Mouse (Mus musculus): Measurements from ENCODE around the gene Gm42906. TPM values are rescaled to one million over a fixed set of nuclear protein-coding genes. Genes with fewer than 3 reads are reported as not detected.
A peak's percentile ranks its signal among the peaks of the same experiment; 100 is the strongest.

Gm42906 gene
- total RNA-seq, 2 experiments from 2014 or later, result not detected

DNA sequence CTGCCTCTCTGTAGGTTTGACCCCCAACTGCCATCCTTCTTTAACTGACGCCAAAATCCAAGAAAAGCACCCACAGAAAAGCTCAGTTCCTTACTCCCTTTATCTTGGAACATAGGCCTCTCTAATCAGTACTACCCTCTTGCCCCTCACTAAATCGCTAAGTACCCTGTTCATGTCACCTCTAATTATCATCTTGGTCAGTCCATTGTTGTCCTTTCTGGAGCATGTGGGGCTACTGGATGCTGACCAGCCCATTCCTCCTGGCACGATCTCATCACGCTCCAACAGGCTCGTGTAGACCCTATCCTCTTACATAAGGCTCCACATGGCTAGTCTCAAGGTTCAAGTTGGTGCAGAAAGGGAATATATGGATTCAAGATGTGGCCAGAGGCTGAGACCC, 191.6 kb downstream of the Gm42906 start:
- no peak for DNase-seq (ENCODE audit: low spot score in 2 of 2)

DNA sequence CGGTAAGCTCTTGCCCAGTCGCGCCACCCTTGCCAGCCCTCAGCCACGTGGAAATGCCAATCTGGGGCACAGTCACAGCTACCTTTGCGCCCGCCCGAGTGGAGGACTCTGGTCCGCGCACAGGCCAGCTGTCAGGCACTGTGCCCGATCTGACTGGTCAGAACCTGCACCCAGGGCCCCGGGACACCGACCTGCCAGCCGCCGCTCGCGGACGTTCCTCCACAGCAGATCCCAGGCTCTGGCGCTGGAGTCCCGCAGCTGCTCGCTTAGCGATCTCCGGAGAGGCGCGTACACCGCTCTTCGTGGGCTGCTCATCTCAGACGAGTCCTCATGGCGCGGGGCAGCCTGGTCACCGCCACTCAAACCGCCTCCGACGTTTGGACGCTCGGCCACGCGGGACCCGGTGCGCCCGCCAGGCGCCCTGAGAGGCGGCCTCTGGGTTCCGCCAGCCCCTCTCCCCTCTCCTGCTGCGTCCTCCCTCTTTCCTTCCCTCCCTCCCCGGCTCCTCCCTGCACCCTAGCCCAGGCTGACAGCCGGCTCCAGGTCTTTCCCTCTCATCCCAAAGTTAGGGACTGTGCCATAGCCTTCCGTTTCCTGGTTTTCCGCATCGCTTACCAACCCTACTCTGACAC, 194.4 kb downstream of the Gm42906 start, which contains the start of gene Stard13:
Stard13 (minus strand) TSS at position 437 of the 632 bp plus-strand sequence.
- DNase-seq (ENCODE audit: low spot score in 2 of 2), result peak; percentile 33 to 46

DNA sequence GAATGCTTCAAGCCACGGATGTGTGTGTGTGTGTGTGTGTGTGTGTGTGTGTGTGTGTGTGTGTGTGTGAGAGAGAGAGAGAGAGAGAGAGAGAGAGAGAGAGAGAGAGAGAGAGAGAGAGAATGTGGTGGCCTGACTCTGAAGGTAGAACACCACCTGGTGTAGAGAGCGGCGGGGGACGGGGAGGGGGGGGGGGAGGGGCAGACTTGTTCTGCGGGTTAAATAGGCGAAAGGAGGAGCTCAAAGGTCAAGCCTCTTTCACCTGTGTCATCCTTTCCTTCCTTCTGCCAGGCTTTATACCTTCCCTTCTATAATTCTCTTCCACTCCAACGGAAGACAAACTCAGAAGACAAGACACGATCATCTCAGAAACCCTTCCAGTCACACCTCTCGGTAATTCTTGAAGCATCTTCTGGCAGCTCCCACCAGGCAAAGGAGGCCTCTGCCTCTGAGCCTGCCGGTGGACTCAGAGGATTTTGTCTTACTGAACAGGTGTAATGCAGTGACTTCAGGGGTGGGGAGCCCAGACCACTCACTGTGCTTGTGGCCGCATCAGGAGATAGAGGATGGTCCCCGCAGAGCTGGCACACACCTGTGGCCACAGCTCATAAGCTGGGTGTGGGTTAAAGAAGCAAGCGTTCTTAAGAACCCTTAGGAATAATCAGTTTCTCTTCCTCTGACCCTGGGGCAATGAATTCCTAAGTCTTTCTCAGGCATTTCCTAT, 195.2 kb downstream of the Gm42906 start:
- DNase-seq (ENCODE audit: low spot score in 2 of 2), result no peak

DNA sequence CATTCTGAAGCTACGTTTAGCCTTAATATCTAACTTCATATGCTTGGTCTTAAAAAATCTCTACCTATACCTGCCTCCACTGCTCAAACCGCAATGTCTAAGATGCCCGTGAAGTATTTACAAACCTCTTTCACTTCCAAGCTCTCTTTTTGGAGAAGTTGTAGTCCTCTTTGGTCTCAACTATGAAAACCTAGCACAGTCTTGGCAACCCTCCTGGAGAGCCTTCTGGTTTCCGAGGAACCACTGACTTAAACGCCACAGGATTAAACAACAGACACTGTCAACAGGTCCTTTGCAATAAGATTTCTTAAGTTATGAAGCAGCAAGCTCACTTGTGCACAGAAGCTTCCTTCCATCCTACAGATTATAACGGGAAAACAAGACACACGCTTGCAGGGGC, 196.1 kb downstream of the Gm42906 start:
- no peak for DNase-seq (ENCODE audit: low spot score in 2 of 2)

DNA sequence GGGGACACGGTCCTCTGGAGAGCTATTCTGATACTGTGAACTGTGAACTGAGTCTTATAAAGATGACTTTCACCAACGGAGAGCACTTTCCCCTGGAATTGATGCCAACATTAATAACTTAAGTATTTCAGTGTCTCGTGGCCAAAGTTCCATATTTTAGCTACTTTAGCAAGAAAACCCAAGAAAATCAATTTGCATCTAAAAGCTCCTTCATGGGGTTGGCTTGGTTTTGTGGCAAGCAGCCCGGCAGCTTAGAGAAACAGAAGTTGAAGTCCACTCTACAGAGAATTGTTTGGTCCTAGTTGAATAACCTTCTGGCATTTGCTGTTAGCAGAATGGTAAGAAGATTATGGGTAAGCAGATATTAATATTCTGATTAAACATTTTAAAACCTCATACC, 196.6 kb downstream of the Gm42906 start:
- no peak for DNase-seq (ENCODE audit: low spot score in 2 of 2)

DNA sequence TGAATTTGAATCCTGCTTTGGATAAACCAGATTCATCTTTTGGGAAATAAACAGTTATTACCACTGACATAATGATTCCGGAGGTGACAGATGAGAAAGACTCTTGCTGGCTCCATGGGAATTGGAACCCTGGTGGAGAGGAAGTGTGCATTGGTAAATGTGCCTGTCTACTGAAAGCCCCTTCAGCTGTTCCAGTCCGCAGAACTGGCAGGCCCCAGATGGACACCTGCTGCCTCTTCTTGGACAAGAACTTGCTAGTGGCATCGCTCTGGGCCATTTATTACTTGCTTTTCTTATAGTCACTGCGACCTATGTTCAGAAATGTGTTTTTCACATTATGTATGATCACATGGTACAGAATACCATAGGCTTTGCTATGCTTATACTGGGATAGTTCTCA, 197.5 kb downstream of the Gm42906 start:
- no peak for DNase-seq (ENCODE audit: low spot score in 2 of 2)

DNA sequence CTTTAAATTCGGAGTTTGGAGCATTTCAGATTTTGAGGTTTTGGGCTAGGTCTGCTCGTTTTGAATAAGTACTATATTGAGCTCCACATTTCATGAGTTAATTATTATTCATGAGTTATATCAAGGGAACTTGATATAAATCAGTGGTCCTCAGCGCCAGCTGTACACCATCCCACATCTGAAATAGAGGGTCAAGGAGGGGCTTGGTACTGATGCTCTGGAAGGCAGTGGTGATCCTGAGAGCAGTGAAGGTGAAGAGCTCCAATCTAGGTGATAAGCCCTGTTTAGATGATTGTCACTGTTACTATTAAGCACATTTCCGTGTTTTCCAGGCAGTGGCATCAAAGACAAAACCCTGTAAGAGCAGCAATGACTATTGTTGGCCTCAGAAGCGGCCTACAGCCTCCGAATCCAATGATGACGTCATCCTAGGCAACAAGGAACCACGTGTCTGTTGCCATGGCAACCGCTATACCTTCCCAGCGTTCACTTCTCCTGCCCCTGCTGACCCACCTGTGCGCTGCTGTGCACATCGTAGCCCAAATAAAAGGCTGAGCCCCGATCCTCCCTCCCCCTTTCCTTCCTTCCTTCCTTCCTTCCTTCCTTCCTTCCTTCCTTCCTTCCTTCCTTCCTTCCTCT, 199.5 kb downstream of the Gm42906 start:
- DNase-seq (ENCODE audit: low spot score in 2 of 2), result no peak

DNA sequence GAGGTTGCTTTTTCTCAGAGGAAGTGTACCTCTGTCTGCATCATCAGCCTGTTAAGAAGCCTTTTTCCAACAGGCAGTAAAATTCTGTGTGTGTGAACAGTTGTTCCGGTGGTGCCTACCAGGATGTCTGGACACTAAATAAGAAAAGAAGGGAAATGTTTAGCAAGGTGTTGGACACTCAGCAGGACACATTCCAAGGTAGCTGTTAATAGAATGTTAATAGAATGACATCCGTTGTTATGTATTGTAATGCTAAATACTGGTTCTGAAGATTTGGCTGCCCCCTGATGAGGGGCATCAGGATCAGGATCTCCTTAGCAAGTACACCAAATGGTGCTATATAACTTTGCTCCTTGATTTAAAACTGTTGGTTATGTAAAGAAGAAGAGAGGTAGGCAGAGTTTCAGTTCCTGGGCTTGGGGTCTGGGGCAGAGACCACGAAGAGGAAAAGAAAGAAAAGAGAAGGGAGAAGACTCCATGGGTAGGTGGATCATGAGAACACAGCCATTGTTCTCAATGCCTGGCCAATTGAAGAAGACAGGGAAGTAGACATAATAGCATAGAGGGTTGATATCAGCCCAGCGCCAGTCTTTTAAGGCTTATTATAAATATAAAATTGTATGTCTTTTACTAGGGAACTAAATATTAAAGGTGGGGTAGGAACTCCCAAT, 204.1 kb downstream of the Gm42906 start:
- DNase-seq (ENCODE audit: low spot score in 2 of 2), result no peak

DNA sequence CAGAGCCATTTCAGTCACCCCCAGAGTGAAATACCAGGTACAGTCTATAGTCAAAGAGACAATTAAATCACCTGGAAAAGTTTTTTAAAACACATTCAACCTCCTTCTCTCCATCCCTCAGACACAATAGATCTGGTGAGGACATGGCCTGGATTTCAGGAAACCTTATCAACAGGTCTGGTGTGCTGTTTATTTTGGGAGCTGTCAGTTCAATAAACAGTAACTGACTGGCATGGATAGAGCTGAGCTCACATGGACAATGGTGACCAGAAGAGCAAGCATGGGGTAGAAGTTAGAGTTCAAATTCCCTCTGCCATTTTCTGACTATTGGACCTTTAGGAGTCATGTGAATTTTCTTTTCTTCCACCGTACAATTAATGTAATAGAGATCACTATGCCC, 205.2 kb downstream of the Gm42906 start:
- DNase-seq (ENCODE audit: low spot score in 2 of 2), result no peak

DNA sequence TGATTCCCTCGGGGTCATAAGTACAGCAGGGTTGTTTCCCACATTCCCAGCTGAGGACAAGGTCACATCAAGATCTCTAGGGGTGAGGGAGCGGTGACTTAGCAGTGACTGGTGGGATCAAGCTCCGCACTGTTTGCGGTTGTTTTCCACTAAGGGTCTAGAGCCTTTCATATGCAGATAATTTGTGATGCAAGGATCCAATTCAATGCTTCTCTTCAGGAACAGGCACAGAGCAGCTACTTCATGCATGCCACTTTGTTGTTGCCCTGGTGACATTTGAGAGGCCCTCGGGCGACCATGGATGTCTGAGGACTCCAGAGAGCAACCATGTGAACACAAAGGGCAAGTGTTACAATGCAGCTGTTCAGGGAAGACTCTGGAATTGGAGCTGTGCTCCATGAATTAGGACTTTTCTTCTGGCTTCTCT, 209.3 kb downstream of the Gm42906 start:
- DNase-seq (ENCODE audit: low spot score in 2 of 2), result no peak

DNA sequence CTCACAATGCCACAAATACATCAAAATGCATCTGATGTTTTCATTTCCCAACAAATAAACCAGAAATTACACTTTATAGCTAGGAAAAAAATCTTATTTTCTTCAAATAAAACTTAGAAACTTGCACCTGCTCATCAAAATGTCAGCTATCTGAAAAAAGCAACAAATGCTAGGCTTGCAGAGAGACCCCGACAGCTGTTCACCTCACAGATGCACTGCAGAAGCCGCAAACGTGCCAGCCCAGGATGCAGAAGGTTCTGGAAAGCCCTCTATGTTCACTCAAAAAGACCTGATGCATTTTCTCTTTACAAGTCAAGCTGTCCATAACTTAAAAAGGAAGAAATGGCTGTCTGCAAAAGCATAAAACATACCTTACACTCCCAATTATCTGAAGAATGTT, 214.9 kb downstream of the Gm42906 start:
- no peak for DNase-seq (ENCODE audit: low spot score in 2 of 2)

DNA sequence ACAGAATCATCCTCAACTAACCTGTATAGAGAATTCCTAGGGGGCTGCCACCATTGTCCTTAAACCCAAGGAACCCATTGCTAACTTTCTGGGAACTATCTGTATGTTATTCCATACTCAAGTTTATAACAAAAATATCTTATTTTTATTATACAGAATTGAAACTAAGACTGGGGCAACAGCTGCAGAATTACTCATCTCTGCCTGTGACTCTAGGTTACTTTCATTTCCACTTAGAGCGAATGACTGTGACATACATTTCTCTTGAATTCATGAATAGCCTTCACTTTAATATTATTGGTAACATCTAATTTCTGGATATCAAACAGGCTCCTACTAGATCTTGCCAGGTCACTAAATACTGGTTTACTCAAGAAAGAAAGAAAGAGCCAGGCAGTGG, 217.1 kb downstream of the Gm42906 start:
- no peak for DNase-seq (ENCODE audit: low spot score in 2 of 2)

DNA sequence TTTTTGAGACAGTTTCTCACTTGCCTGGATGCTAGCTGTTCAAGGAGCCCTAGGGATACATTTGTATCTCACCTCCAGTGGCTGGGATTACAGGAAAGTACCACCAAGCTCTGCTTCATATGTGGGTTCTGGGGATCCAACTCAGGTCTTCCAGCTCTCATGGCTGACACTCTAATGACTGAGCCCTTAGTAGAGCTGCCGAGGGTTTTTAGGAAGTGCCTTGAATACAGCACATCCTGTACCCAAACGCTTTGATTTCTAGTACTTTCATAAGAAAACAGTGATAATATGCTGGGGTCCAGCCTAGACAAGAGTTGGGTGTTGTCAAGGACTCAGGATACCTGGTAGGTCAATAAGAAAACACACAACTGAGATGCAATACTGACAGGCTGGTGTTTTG, 217.9 kb downstream of the Gm42906 start:
- DNase-seq (ENCODE audit: low spot score in 2 of 2), result no peak

DNA sequence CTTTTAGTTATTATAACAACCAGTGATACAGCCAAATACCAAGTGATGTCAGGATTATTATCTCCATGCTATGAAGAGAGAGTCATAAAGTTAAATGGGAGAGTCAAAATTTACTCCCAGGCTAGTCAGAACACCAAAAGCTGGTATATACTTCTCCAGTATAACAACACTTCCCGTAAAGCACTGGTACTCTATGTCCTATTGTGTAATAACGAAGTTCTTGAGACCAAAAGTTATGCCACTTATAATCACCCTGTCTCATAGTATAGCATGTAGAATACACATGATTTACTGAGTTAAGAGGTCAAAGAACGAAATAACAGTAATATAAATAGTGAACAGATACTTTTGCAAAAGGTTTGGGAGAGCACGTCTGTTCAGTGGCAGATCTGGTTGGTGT, 222.9 kb downstream of the Gm42906 start:
- DNase-seq (ENCODE audit: low spot score in 2 of 2), result no peak

DNA sequence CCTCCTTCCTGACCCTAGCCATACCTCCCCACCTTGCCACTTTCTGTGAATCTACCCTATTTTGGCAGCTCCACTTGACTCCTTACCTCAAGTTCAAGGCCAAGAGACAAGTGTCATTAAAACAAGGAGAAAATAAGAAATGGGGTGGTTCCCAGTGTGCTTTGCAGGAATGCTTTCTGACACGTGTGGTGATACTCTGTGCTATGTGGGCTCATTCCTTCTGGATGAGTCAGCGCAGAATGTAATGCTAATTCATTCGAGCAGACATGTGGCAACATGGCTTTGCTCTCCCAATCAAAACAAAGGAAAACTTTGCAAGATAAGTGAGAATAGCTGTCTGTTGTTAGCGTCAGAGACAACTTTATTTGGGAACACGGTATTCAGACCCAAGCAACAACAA, 225.0 kb downstream of the Gm42906 start:
- no peak for DNase-seq (ENCODE audit: low spot score in 2 of 2)

DNA sequence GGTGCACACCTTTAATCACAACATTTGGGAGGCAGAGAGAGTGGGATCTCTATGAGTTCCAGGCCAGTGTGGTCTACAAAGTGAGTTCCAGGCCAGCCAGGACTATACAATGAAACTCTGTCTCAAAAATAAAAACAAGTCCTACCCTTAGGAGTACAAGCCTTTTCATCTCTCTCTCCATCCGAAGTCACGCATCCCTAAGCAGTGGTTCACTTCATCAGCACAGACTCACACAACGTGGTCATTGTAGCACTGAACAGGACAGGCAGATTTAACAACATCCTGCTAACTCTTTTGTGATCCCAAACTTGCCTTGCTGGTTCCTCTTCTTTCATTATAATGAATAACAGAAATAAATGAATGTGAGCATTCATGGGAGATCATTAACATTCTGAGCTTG, 226.7 kb downstream of the Gm42906 start:
- DNase-seq (ENCODE audit: low spot score in 2 of 2), result no peak

DNA sequence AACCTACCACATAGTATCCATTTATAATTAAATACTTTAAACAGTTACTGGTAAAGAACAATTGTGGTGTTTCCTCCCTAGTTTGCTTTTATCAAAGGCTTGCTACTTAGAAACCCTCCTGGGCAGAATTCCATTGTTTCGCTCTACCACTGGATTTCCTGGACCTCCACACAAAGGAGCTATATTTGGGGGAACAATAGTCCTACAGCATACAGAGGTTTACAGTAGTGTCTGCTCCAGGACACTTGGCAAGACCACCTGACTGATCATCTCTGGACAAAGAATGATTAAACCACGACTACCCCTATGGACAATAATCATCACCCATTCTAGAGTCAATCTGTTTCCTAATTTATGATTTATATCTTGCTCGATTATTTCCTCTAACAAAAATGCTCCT, 228.7 kb downstream of the Gm42906 start:
- DNase-seq (ENCODE audit: low spot score in 2 of 2), result no peak

DNA sequence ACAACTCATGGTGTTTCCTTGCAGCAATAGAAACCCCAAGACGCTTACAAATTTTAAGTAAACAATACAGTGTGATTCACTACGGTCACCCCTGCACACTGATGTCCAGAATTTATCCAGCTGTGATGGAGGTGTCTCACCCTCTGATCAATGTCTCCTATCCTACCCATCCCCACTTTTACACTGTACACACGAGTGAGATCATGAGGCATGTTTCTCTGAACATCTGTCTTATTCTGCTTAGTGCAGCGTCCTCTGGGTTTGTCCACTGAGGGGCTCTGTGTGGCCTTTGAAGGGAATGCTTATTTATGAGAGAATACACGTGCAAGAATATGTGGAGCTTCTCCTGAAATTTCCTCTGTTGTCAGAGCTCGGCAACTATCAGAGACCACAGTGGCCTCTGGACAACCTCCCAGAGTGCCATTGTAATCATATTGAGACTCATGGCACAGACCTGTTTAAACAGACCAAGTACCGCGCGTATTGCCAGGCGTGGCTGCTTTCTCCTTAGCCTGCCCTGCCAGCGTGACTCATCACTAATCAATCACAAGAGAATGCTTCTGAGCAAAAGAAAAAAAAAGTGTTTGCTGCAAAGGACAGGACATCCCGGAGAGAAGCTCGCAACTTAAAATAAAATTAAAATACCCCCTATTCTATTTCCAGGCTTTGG, 231.2 kb downstream of the Gm42906 start:
- no peak for DNase-seq (ENCODE audit: low spot score in 2 of 2)

DNA sequence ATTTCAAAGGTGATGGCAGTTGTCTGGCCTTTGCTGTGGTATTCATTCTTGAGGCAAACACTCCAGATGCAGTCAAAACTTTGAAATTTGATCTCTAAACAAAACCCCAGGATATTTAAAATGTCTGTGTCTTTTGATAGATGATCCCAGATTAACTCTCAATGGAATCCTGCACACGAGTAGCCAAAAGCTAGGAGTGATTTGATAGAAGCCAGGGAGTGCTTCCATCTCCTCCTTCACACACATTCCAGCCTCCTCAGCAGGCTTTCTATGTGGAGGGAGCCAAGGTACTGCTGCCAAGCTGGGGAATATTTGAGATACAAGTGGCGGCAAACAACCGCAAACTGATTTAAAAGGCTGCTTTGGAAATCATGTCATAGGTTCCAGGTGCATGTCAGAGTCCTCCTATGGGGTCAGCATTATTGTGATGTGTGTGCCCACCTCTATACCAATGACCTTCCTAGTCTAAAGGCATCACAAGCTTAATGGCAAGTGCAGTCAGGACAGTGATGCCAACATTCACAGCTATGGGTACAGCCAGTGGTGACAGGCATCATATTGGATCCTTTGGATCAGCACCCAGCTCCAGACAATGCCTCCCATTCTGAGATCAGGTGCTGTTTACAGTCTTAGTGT, 234.0 kb downstream of the Gm42906 start:
- no peak for DNase-seq (ENCODE audit: low spot score in 2 of 2)

DNA sequence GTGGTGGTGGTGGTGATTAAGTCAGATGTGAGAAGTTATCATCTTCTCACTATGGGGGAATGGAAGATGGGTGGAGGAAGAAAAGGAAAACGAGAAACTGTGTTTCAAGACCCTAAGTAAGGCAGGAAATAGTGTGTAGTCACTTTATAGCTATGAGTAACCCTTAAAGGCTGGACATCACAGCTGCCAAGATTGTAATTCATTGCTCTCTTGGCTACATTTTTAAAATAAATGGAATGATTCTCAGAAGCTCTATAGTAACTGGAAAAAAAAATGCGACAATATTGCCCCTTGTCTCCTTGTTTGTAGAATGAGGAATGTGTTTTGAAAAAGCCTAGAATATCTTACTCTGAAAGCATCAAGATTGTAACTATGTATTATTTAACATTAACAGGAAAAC, 235.7 kb downstream of the Gm42906 start:
- DNase-seq (ENCODE audit: low spot score in 2 of 2), result no peak

DNA sequence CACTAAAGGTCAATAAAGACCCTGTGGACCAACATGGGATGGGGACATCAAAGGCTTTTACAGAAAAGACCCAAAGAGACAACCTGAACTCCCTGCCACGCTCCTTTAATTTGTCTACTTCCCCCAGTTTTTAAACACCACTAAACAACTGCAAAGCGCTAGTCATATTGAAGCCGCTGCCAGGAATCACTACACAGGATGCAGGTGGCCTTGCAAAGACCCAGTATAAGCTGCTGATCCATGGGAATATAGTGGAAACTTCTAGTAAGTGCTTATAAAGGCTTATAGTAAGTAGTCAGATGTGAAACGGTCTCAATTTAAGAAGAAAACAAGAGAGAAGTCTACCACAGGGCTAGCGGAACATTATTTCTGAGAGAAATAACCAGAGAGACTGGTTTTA, 237.2 kb downstream of the Gm42906 start:
- DNase-seq (ENCODE audit: low spot score in 2 of 2), result no peak
